Mouse (Mus musculus): ENCODE measurements around the gene Anxa2.

GRCm38 (mm10) chr9:69511881-69512590 is 58.6 kb downstream of the Anxa2 start:
- TF ChIP-seq MAX (IDR thresholded peaks at IDR 0.05; ENCODE audit: low read depth): no peak
- TF ChIP-seq MYOG (IDR thresholded peaks at IDR 0.05; ENCODE audit: control insufficient read depth in 1 of 3, insufficient read depth in 1 of 3, insufficient read length in 2 of 3, low read depth in 2 of 3): no peak
- no peak for TF ChIP-seq POLR2A (IDR thresholded peaks at IDR 0.05; ENCODE audit: insufficient read length, low read depth)
- no peak for TF ChIP-seq TCF3 (IDR thresholded peaks at IDR 0.05; ENCODE audit: insufficient read length, low read depth)
- TF ChIP-seq USF1 (IDR thresholded peaks at IDR 0.05; ENCODE audit: low read depth): no peak
- TF ChIP-seq TCF12 (IDR thresholded peaks at IDR 0.05; ENCODE audit: insufficient read depth, poor library complexity, severe bottlenecking): no peak
- TF ChIP-seq POLR2AphosphoS2 (IDR thresholded peaks at IDR 0.05; ENCODE audit: insufficient read length, low read depth): no peak

Measured in myocyte (in vitro differentiated cells).